Mouse (Mus musculus): ENCODE data around the gene Fggy. TPM values are rescaled to one million over a fixed set of nuclear protein-coding genes. Genes with fewer than 3 reads are reported as not detected.

Fggy gene
- polyA plus RNA-seq, 1 experiment from 2014 or later, result 7.5 TPM

DNA sequence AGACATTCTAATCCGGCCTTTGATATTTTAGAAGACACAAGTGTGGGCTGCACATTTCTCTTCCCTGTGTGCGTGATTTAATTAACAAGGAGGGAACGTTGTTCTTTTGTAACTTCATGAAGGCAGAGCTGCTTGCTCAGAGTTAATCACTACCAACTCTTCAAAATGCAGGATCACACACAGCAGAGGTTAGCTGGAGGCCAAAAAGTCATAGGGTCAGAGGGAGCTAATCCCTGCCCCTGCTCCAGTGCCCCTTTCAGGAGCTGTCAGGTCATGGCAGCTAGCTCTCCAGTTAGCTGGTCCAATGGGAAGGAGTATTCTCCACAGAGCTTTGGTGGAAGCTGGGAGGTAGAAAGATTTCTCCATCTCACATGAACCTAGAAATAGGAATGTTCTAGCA lies 215.4 kb downstream of the Fggy start:
- H3K4me1 ChIP-seq (replicated peaks), result no peaks in the 10 kb centered on the region
- 31% methylated on average over 3 of the region's 3 CpGs for WGBS
- H3K9ac ChIP-seq, result no peak overlapping the region
- ATAC-seq (ENCODE audit: low FRiP score, low read depth), result no peak
- H3K27me3 ChIP-seq, result no peaks in the 10 kb centered on the region
- H3K4me3 ChIP-seq, result no peak overlapping the region
- no peak overlapping the region for H3K27ac ChIP-seq (replicated peaks)
- no peak overlapping the region for H3K4me2 ChIP-seq
- no peaks in the 10 kb centered on the region for H3K36me3 ChIP-seq
- H3K9me3 ChIP-seq, result no peaks in the 10 kb centered on the region

DNA sequence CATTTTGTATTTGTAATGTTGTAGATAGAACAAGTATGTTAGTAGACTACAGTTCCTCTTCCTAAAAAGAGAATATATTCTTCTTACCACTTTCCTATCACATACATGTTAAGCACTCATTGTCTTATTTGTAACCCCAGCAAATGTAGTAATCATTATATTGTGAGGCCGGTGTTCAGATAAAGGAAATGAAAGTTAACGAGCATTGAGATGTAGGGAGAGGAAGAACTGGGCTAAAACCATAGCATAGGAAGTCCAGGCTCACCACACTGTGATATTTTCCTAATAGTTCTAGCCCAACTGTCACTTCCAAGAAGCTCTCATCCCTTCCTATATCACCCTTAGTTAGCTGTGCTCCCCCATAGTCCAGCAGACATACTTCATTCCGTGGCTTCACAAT lies 218.3 kb downstream of the Fggy start:
- Histone ChIP-seq H3K9ac (no peak overlapping the region), H3K27ac (replicated peaks) (no peak overlapping the region), H3K36me3 (no peaks in the 10 kb centered on the region), H3K4me3 (no peak overlapping the region), H3K4me2 (no peak overlapping the region), H3K4me1 (replicated peaks) (no peaks in the 10 kb centered on the region), H3K27me3 (no peaks in the 10 kb centered on the region), H3K9me3 (no peaks in the 10 kb centered on the region)
- 88% methylated on average over 3 of the region's 3 CpGs for WGBS
- no peak for ATAC-seq (ENCODE audit: low FRiP score, low read depth)

DNA sequence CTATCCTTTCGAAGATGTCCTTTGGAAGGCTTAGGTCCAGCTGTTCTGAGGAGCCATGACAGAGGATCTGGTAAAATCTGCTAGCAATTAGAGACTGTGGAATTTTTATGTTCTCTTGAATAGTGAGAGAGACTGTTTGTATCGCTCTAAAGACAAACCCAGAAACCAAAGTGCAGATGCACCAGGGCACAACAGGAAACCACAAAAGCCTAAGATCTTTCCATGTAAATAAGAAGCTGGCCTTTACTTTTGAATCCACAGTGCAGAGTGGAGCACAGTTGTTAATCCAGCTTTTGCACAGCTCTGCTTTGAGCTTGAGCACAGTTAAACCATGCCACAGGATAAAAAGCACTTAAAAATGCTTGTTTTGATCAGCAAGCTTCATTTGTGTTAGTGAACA lies 220.5 kb downstream of the Fggy start:
- no peak overlapping the region for H3K4me3 ChIP-seq
- no peak overlapping the region for H3K9ac ChIP-seq
- no peak overlapping the region for H3K27ac ChIP-seq (replicated peaks)
- no peaks in the 10 kb centered on the region for H3K4me1 ChIP-seq (replicated peaks)
- WGBS, result 92% methylated on average over 2 of the region's 2 CpGs
- H3K27me3 ChIP-seq, result no peaks in the 10 kb centered on the region
- no peak overlapping the region for H3K4me2 ChIP-seq
- no peaks in the 10 kb centered on the region for H3K36me3 ChIP-seq
- no peak for ATAC-seq (ENCODE audit: low FRiP score, low read depth)
- no peaks in the 10 kb centered on the region for H3K9me3 ChIP-seq

DNA sequence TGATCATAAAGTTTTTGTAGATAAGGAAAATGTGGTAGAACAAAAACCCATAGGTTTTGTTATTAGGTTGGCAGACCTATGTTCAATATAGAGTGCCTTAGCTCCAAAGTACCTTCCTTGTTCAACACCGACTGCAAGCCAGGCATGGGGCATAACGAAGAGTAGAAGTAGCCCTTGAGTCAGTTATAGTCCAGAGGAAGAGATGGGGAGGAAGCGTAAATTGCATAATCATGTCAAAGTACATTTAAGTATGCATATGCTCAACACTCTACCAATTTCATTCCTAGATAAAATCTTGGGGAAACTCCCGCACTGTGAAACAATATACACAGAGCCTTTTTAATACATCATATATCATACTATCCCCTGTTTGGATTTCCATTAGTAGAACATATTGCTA lies 221.2 kb downstream of the Fggy start:
- Histone ChIP-seq H3K4me3 (no peak overlapping the region), H3K27me3 (no peaks in the 10 kb centered on the region), H3K9me3 (no peaks in the 10 kb centered on the region), H3K4me2 (no peak overlapping the region), H3K4me1 (replicated peaks) (no peaks in the 10 kb centered on the region), H3K36me3 (no peaks in the 10 kb centered on the region), H3K27ac (replicated peaks) (no peak overlapping the region), H3K9ac (no peak overlapping the region)
- no peak for ATAC-seq (ENCODE audit: low FRiP score, low read depth)
- WGBS, result 96% methylated on average over 4 of the region's 4 CpGs

DNA sequence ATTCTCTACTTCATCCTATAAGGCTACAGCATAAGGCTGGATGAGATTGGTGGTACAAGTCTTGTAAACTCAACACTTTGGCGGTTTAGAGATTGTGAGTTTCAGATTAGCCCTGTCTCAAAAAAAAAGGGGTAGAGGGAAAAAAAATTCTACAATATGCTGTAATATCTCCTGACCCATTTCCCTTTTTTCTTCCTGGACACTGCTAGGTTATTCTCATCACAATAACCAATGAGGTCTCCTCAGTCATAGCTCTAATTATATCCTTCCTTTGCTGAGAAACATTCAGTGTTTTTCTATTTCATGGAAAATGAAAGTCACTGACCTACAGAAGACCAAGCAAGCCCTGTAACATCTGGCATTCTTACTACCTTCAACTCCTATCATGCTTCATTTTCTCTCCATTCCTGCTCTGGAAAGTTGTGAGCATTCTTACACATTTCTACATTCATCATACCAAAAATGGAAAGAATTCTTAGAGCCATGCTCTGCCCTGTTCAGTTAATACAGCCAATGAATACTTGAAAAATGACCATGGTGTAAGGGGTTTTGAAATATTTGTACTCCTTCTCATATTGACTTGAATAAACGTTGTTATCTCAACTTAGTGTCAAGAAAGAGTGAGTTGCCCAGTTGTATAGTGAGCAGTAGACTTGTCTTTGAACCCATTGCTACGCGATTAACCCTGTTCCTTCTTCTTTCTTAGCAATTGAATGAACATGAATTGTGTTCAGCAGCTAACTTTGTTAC lies 227.0 kb downstream of the Fggy start:
- ATAC-seq (ENCODE audit: low FRiP score, low read depth), result no peak
- WGBS, result 91% methylated on average over 4 of the region's 4 CpGs
- no peak overlapping the region for H3K4me3 ChIP-seq
- no peak overlapping the region for H3K9ac ChIP-seq
- H3K36me3 ChIP-seq, result no peaks in the 10 kb centered on the region
- no peak overlapping the region for H3K27ac ChIP-seq (replicated peaks)
- no peaks in the 10 kb centered on the region for H3K9me3 ChIP-seq
- H3K4me1 ChIP-seq (replicated peaks), result no peaks in the 10 kb centered on the region
- H3K4me2 ChIP-seq, result no peak overlapping the region
- no peaks in the 10 kb centered on the region for H3K27me3 ChIP-seq

DNA sequence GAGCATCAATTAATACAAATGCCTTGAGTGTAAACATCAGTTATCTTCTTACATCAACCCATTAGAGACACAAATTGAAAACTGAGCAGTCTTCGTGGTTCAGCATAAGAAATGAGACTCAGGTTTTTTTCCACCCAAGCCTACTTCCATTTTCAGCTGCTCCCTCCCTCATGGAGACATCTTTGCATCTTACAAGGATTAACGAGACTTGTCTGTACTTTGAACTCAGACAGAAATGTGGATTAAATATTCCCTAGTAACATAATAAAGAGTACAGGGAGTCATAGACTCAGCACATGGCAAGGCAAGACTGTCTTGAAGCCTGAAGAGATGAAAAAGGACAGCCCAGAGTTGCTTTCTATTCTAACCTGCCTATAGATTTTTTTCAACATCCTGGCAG lies 230.3 kb downstream of the Fggy start:
- no peaks in the 10 kb centered on the region for H3K27me3 ChIP-seq
- H3K4me2 ChIP-seq, result no peak overlapping the region
- H3K36me3 ChIP-seq, result no peaks in the 10 kb centered on the region
- H3K4me1 ChIP-seq (replicated peaks), result no peaks in the 10 kb centered on the region
- H3K9me3 ChIP-seq, result no peaks in the 10 kb centered on the region
- no peak overlapping the region for H3K27ac ChIP-seq (replicated peaks)
- H3K4me3 ChIP-seq, result no peak overlapping the region
- no peak overlapping the region for H3K9ac ChIP-seq
- no peak for ATAC-seq (ENCODE audit: low FRiP score, low read depth)
- 44% methylated on average over 2 of the region's 2 CpGs for whole genome bisulfite sequencing

DNA sequence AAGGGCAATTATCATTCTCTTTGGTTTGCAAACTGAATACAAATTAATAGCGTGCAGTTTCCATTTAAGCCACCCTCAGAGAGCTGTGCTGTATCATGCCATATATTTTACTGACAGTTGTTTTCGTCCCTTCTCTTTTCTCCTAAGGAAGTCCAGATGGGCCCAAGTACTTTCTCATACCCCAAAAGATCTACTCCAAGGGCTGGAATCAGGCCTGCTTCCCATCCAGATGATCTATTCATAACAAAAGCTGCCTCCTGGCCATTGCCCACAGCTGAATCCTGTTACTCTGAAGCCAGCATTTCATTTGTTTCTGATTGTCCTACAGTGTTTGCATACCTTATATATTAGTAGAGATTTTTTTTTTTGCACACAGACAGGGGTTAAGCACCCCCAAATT lies 231.6 kb downstream of the Fggy start:
- no peak for ATAC-seq (ENCODE audit: low FRiP score, low read depth)
- Histone ChIP-seq H3K4me3 (no peak overlapping the region), H3K9me3 (no peaks in the 10 kb centered on the region), H3K9ac (no peak overlapping the region), H3K27ac (replicated peaks) (no peak overlapping the region), H3K4me1 (replicated peaks) (no peaks in the 10 kb centered on the region), H3K36me3 (no peaks in the 10 kb centered on the region), H3K4me2 (no peak overlapping the region), H3K27me3 (no peaks in the 10 kb centered on the region)
- 52% methylated on average over 2 of the region's 2 CpGs for WGBS

DNA sequence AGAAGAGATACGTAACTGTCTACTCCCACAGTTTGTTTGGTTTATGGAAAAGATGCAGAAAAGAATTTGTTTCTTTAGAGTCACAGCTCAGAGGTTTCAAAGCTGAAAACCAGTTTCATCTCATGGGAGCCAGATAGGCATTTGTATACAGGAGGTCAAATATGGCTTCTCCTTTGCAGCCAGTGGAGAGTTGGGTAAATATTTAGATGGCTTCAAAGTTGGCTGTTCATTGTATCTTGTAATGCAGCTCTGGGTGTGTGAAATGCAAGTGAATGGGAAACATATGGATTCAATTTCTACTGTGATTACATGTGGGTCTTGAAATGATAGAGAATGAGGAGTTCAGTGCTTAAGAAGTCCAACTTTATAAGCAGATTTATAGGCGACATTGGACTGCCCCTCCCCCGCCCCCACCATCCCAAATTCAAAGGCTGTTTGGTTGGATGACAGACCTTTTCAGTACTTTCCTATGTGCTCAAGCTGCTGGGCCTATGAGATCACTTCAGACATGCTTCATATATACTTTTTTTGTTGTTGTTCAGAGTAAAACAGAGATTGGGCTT lies 234.7 kb downstream of the Fggy start:
- 90% methylated on average over 3 of the region's 3 CpGs for WGBS
- ATAC-seq (ENCODE audit: low FRiP score, low read depth), result no peak

DNA sequence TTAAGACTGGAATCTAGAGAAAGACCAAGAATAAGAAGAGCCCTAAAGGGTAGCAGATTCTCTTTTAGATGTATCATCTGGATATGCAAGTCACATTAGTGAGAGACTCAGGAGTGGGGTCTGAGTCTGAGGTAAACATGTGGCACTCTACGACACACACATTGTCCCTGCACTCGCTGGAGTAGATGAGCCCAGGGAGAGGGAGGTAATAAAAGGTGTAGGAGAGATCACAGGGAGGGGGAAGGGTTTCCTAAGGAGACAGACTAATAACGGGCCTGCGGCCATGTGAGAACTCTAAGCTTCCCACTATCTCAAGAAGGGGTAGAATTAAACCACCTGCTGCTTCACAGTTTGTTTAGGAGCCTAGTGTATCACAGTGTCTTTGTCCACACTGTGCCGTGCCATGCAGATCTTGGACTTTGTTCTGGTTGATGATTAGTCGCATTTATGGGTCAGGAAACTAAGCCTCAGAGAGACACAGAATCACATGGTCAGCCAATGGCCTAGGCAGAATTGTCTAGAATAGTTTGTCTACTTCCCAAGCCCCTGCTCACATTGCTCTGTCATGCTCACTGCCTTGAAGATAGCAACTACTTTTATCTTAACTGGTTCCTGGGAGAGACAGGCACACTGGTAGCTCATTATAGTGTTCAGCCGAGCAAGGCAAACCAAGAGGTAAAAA lies 236.5 kb downstream of the Fggy start:
- 68% methylated on average over 7 of the region's 7 CpGs for WGBS

More for the DNA sequence above, 234.7 kb downstream of the Fggy start:
- H3K27ac ChIP-seq (replicated peaks), result no peak overlapping the region
- H3K36me3 ChIP-seq, result no peaks in the 10 kb centered on the region
- H3K4me1 ChIP-seq (replicated peaks), result no peaks in the 10 kb centered on the region
- H3K9me3 ChIP-seq, result no peaks in the 10 kb centered on the region
- no peaks in the 10 kb centered on the region for H3K27me3 ChIP-seq
- no peak overlapping the region for H3K4me2 ChIP-seq
- no peak overlapping the region for H3K9ac ChIP-seq
- no peak overlapping the region for H3K4me3 ChIP-seq

DNA sequence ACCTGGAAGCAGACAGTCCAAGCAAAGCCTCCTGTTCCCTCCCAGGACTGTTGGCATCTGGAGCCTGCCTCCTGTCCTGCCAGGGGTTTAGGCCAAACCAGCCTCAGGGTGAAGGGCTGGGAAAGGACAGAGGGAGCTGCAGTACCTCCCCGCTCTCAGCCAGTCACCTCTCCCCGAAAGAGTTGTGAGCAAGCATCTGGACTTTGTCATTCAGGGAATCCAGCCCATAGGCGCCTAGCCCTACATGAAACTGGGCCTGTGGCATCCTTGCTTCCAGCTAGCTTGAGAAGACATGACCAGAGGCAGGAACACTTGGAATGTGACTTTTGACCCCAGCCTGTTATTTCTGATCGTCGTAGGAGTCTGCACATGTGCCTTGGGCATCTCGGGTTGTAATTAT lies 237.3 kb downstream of the Fggy start:
- Histone ChIP-seq H3K4me1 (replicated peaks) (no peaks in the 10 kb centered on the region), H3K9ac (no peak overlapping the region), H3K27me3 (no peaks in the 10 kb centered on the region), H3K36me3 (no peaks in the 10 kb centered on the region), H3K4me3 (no peak overlapping the region), H3K27ac (replicated peaks) (no peak overlapping the region), H3K9me3 (no peaks in the 10 kb centered on the region), H3K4me2 (no peak overlapping the region)
- WGBS, result 81% methylated on average over 6 of the region's 6 CpGs
- ATAC-seq (ENCODE audit: low FRiP score, low read depth), result no peak

More for the DNA sequence above, 236.5 kb downstream of the Fggy start:
- Histone ChIP-seq H3K4me3 (no peak overlapping the region), H3K36me3 (no peaks in the 10 kb centered on the region), H3K27ac (replicated peaks) (no peak overlapping the region), H3K9ac (no peak overlapping the region), H3K4me1 (replicated peaks) (no peaks in the 10 kb centered on the region), H3K4me2 (no peak overlapping the region), H3K27me3 (no peaks in the 10 kb centered on the region), H3K9me3 (no peaks in the 10 kb centered on the region)
- ATAC-seq (ENCODE audit: low FRiP score, low read depth), result no peak

DNA sequence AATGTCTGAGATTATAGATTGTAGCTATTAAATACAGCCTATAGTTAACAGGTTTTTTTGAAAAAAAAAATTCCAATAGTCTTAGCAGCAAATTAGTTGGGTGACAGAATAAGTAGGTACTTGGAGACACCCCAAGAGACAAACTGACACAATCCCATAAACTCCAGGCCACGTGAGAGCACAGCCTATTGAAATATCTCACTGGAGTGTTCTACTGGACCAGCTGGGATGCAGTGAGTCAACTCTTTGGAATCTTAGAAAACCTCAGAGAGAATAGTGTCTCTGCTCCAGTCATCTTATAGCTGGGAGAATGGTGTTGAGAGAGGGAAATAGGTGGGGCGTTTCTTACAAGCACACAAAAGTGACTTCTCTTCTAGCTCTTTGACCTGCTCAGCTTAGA lies 238.0 kb downstream of the Fggy start:
- no peaks in the 10 kb centered on the region for H3K27me3 ChIP-seq
- H3K4me2 ChIP-seq, result no peak overlapping the region
- no peaks in the 10 kb centered on the region for H3K9me3 ChIP-seq
- no peak overlapping the region for H3K27ac ChIP-seq (replicated peaks)
- 85% methylated on average over 2 of the region's 2 CpGs for WGBS
- no peak overlapping the region for H3K4me3 ChIP-seq
- no peak for ATAC-seq (ENCODE audit: low FRiP score, low read depth)
- no peak overlapping the region for H3K9ac ChIP-seq
- H3K36me3 ChIP-seq, result no peaks in the 10 kb centered on the region
- no peaks in the 10 kb centered on the region for H3K4me1 ChIP-seq (replicated peaks)

DNA sequence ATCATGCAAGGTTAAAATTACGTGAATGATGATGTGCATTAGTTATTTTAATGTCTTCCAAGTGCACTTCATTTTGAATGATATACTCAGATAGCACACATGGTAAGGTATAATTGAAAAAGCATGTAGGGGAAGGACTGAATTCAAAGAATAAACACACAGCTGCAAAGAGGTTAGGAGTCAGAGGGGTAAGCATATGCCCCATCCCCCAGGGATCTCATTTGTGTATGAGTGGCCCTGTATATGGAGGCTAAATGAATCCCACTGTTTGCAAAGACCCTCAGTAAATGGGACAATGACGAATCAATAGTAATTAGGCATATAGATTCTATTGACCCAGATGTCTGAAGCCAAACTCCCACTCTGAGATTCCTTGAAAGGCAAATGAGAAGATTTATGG lies 262.3 kb downstream of the Fggy start:
- Histone ChIP-seq H3K4me2 (no peak overlapping the region), H3K9me3 (no peaks in the 10 kb centered on the region), H3K27ac (replicated peaks) (no peak overlapping the region), H3K4me1 (replicated peaks) (no peaks in the 10 kb centered on the region), H3K4me3 (no peak overlapping the region), H3K36me3 (no peaks in the 10 kb centered on the region), H3K9ac (no peak overlapping the region), H3K27me3 (no peaks in the 10 kb centered on the region)
- no peak for ATAC-seq (ENCODE audit: low FRiP score, low read depth)
- 48% methylated on average over 2 of the region's 2 CpGs for WGBS
